Mouse (Mus musculus): ENCODE measurements around the gene Tnfaip1.
"Not testable (repeated sequence)": the region's sequence is repeated elsewhere in the genome, so short reads cannot be mapped to it uniquely, and the experiment has no call there.

The Tnfaip1 gene

DNA sequence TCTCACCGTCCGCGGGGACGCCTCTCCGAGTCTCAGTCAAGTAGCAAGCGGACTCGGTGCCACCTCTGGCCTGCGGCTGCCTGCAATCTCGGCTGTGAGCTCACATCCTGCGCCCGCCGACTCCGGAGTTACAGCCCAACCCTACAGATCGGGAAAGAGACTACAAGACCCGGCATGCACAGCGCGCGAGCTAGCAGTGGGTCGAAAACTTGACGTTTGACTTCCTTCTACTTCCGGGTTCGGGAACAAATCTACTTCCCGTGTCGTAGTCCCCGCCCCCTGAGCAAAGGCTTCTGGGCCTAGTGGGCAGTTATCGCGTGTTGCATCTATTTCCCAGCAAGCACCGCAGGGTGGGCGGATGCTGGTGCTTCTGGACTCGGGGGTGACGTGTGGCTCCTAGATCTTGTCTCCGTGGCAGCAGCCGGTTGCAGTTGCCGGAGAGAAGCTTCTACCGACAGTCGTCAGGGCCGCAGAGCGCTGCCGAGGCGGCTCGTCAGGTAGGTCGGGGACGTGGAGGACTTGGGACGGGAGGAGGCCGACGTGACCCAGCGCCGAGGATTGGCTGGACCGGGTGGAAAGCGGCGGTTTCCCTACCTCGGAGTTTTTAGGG lies at the start of gene Tnfaip1, which contains the start of gene Ift20:
Gene Tnfaip1, minus strand, starts transcription at position 253 of the 610 bp plus-strand sequence.
Gene Ift20, plus strand, starts transcription at position 282 of the 610 bp plus-strand sequence.
- DNase-seq (ENCODE audit: low spot score in 2 of 2) = peak; percentile 98

- DNase-seq (ENCODE audit: low spot score in 2 of 2) = no peak
Observed at GRCm38 (mm10) chr11:78582848-78583247, 46.7 kb upstream of the Tnfaip1 start.

DNA sequence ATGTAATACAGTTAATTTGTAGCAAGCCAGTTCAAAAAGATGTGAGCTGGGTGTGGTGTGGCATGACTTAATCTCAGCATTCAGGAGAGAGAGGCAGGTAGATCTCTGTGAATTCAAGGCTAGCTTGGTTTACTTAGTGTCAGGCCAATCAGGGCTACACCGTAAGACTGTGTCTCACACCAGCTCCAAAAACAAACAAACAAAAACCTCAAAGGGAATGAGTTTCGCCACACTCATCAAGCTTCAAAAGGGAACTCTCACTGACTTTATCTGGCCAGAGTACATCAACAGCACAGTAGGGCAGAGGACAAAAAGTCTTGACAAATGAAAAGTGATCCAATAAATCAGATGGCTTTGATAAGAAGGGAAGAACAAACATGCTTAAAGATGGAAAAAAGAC lies 38.8 kb upstream of the Tnfaip1 start:
- DNase-seq (ENCODE audit: low spot score in 2 of 2) = no peak

GRCm38 (mm10) chr11:78574536-78574935 lies 38.4 kb upstream of the Tnfaip1 start:
- DNase-seq (ENCODE audit: low spot score in 2 of 2) = no peak

DNA sequence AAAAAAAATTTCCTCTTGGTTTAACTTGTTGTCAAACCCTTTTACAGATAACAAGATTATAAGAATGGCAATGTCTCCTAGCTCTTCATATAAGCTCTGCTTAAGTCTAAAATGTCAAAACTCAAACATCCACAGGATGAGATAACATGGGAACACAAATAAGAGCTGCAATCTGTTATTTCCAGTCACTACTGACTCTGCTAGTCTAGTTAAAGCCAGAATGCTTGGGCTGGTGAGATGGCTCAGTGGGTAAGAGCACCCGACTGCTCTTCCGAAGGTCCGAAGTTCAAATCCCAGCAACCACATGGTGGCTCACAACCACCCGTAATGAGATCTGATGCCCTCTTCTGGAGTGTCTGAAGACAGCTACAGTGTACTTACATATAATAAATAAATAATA lies 37.9 kb upstream of the Tnfaip1 start:
- not testable (repeated sequence) for DNase-seq (ENCODE audit: low spot score in 2 of 2)

DNA sequence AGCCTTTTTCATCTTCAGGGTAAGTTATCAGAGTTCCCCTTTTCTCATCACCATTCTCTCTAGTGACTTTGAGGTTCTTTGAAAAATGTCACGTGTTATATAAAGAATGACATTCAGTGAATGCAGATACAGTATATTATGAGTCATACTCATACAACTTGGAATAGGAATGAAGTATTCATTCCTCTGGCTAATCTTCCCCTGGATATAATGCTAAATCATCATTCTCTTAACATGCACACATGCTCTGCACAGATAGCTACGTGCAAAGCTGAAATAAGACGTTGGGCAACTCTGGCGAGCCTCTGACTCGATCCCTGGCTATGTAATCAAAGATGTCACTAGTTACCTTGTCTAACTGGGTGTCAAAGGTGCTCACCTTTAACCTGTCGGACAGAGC lies 35.7 kb upstream of the Tnfaip1 start:
- DNase-seq (ENCODE audit: low spot score in 2 of 2) = no peak

DNA sequence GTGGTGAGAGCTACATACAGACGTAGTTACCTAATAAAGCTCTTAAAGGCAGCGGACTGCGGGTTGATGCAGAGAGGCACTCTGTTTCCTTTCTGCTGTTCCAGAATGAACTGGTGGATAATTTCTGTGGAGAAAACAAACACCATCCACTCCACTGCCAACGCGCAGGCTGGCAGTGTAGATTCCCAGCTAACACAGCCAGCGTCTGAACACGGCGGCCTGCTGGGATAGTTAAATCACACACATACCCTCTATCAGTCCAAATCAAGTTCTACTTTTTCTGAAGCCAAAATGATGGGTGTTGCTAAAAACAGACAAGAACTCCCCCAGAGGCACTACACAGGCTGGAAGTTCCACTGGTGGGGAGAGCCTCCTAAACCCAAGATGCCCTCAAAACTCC lies 35.3 kb upstream of the Tnfaip1 start:
- no peak for DNase-seq (ENCODE audit: low spot score in 2 of 2)

DNA sequence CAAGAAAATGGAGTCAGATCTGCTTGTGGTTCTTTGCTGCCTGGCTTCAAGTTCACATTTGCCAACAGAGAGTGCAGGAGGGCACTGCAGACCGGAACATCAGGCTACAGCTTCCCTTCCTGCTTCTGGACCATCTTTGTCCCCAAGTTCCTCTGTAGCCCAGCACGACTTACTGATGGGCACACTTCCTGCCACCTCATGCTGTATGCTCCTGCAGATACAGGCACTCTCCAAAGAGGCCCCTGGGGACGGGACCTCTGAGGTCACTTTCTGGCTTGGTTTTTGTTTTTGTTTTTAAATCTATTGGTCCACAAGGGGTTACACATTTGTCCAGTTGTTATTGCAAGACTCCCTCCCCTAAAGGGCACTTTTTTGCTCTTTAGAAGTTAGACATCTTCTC lies 33.7 kb upstream of the Tnfaip1 start:
- DNase-seq (ENCODE audit: low spot score in 2 of 2) = no peak

- no peak for DNase-seq (ENCODE audit: low spot score in 2 of 2)
Observed at GRCm38 (mm10) chr11:78568827-78569226, 32.7 kb upstream of the Tnfaip1 start.

DNA sequence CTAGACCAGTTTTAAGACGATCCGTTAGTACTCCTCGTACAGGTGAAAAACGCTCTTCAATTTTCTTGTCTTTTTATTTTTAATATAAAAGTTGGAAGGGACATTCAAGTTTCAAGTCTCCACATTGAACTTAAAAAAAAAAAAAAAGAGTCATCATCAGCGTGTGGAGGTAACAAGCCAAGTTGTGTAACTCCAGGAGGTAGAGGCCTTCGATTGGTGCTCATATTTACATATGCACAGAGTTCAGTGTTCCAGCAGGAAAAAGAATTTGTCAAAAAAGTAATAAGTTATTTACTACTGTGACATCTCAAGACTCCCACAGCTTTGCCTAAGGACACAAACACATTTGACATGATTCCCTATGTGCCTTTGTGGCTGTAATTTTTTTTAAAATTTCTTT lies 31.5 kb upstream of the Tnfaip1 start:
- no peak for DNase-seq (ENCODE audit: low spot score in 2 of 2)

- DNase-seq (ENCODE audit: low spot score in 2 of 2) = peak; percentile 64 to 81
Observed at GRCm38 (mm10) chr11:78566775-78567174, 30.6 kb upstream of the Tnfaip1 start.

- DNase-seq (ENCODE audit: low spot score in 2 of 2) = peak; percentile 48 to 73
Observed at GRCm38 (mm10) chr11:78560447-78560846, 24.3 kb upstream of the Tnfaip1 start.

DNA sequence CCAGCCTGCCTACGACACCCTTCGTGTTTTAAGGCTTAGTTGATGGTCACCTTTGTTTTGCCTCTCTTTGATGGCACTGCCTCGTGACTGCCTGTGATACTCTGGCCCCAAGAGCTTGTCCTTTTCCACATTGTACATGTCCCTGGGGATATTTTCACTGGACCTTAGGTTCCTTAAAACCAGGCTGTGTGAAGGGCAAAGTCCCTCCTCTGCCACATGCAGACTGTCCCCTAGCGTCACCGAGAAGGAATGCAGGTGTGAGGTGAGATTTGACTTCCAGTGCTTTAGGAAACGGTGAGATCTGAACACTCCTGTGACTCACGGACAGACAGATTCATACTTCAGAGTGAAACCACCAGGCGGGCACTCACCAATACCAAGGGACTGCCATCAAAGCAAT lies 21.1 kb upstream of the Tnfaip1 start:
- no peak for DNase-seq (ENCODE audit: low spot score in 2 of 2)

DNA sequence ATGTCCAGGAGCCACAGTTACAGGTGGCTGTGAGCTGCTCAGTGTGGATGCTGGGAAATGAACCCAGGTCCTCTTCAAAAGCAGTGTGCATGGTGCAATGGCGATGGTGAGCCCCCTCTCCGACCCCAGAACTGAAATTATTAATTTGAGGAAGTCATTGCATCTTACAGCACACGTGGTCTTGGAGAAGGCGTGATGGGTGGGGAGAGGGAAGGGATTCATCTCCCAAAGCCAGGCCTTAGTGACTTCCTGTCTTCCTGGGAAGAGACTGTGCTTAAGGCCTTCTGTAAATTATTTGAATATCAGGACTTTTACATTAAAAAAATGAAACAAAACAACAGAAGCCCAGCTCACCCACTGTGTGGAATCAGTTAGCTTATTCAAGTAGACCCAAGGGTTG lies 19.9 kb upstream of the Tnfaip1 start:
- DNase-seq (ENCODE audit: low spot score in 2 of 2) = no peak

DNA sequence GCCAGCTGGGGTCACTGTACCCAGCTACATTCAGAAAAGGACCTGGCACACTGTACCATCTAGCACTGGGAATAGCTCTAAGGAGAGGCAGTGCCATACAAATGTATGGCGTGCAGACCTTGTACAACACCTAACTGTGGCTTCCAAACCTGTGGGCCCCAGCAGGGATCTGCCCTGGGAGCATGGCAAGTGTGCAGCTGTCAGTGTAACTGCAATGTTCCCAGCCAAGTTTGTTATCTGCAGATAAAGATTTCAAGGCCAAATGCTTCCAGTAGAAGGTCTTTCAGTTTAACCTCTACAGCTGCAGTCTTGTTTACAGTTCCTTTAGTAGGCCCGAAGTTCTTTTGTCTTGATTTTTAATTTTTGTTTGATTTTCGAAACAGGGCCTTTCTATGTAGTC lies 19.5 kb upstream of the Tnfaip1 start:
- DNase-seq (ENCODE audit: low spot score in 2 of 2) = no peak

DNA sequence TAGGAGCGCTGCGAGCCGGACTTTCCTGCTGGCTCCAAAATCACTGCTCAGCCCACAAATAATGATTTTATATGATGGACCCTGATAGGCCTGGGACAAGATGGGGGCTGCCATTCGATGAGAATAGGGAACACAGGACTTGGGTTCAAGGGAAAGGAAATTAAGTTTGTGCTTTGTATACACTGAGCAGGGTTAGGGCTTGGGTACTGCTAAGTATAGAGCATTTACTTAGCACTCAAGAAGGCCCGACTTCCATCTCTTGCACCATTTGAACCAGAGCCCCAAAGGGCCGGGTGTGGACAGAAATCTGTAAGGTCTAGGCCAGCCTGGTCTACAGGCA lies 14.9 kb upstream of the Tnfaip1 start:
- DNase-seq (ENCODE audit: low spot score in 2 of 2) = no peak

DNA sequence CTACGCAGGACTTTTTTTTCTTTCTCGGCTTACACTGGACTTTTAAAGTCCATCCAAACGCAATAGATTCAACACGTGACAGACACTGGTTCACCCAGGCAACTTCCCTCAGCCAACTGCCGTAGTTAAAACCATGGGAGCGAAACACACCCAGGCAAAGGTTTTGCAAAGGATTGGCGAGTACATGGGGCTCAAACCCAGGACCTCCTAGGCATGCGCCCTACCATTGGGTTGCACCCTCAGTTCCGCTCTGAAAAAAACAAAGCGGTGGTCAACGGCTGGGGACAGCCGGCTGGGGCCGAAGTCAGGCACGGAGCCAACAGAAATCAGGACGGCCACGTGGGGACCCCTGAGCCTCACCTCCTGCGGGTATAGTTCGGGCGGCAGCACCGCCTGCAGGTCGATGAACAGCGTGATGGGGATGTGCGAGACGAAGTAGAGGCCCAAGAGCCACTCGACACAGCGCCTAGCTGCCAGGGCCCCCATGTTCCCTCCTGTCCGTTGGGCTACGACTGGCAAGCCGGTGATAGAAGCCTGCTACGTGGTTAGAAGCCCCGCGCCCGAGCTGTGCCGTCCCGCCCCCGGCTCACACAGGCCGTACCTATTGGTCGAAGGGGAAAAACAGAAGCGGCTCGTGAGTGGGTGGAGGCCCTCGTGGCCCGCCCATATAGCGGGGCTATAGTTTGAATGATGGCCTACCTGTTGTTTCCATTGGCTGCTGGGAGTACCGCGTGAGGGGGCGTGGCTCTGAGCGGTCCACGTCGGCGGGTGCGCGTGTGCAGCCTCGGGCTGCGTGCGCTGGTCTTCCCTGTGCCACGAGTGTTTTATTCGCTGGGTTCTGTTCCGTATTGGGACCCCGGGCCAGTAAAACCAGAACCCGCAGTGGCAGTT lies 14.3 kb upstream of the Tnfaip1 start, which contains the start of gene Tmem97:
Gene Tmem97, minus strand, starts transcription at position 610 of the 891 bp plus-strand sequence.
- DNase-seq (ENCODE audit: low spot score in 2 of 2) = peak; percentile 97 to 98

DNA sequence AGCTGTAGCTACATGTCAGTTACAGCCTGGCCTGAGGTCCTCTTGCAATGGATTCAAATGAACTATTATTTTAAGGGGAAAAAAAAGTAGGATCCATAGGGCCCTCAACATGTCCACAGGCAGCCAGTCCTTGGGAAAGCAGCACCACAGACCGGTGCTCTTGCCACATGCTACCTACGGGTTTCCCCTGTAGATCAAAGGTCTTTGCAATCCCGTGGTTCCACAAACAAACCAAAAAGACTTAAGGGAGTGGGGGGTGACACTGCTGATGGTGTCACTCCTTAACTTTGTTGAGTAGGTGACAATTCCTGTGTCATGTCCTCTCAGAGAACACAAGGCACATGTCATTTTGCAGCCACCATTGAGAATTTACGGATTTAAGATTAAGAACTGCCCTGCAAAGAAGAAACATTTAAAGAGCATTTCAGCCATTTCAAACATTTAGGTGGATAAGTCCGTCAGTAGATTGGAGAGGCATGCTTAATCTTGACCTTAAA lies 13.4 kb upstream of the Tnfaip1 start:
- DNase-seq (ENCODE audit: low spot score in 2 of 2) = no peak

GRCm38 (mm10) chr11:78547718-78548460 lies 11.8 kb upstream of the Tnfaip1 start:
- no peak for DNase-seq (ENCODE audit: low spot score in 2 of 2)

- no peak for DNase-seq (ENCODE audit: low spot score in 2 of 2)
Observed at GRCm38 (mm10) chr11:78545181-78545580, 9.0 kb upstream of the Tnfaip1 start.

GRCm38 (mm10) chr11:78544449-78545111 lies 8.4 kb upstream of the Tnfaip1 start:
- DNase-seq (ENCODE audit: low spot score in 2 of 2) = no peak

DNA sequence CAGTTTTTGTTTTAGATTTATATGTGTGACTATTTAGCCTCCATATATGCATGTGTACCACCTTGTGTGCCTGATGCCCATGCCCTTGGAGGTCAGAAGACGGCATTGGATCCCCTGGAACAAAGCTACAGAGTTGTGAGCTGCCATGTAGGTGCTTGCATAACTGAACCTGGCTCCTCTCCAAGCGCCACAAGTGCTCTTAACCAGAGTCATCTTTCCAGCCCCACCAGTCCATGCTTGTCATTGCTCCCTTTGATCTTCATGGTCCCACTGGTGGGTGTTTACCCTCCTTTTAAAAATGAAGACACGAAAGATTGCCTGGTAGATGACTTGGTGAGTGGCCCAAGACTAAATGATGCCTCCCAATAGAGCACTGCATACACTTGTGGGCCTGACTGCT lies 4.2 kb upstream of the Tnfaip1 start:
- no peak for DNase-seq (ENCODE audit: low spot score in 2 of 2)

Measured in heart, adult 9 months (tissue).